Mouse (Mus musculus): Measurements from ENCODE around the gene Cd63. TPM values are rescaled to one million over a fixed set of nuclear protein-coding genes. Genes with fewer than 3 reads are reported as not detected.
A peak's percentile ranks its signal among the peaks of the same experiment; 100 is the strongest.

The Cd63 gene
- total RNA-seq, 4 experiments from 2014 or later, result 121 to 171 (median 135) TPM

DNA sequence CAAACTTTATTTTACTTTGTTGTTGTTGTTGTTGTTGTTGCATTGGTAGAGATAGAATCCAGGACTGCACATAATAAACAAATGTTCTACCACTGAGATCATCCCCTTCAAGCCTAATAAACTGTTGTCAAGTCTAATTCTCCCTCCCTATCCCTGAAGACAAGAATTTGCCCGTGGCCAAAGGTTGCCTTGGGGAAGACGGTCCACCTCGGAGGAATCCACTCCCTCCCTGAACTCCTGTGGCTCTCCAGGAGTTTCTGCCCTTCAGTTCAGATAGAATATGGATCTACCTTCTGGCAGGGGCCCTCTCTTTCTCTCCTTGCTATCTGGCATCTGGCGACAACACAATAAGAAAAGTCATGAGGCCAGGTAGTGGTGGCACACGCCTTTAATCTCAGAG is 4.0 kb downstream of the Cd63 start:
- DNase-seq (ENCODE audit: low spot score), result no peak

DNA sequence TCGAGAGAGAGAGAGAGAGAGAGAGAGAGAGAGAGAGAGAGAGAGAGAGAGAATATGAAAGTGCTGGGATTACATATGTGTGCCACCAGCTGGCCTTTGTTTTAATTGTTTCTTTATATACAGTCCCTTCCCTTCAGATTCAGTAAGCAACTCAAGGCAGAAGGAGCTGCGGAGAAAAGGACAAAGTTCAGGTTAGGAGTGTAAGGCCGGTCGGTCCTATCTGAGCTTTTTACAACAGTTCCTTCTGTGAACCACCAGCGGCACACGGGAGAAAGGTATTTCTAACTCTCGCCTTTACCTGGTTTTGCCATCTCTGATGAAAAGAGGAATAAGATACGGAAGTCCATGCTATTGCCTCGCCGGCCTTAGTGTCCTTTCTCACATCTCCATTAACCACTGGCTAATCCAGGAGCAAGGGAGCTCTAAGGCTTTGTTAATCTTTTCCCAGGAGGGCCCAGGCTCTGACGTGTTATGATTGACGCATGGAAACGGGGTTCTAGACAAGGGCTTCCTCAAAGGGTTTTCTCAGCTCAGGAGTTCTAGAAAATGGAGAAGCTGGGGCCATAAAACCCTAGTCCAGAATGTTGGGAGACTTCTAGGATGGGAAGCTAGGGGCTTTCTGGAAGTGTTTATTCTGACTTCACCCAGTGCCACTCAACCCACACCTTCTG is 8.1 kb downstream of the Cd63 start:
- DNase-seq (ENCODE audit: low spot score), result no peak

- peak; percentile 86 for DNase-seq (ENCODE audit: low spot score)
Measured at GRCm38 (mm10) chr10:128909567-128910028, 8.8 kb downstream of the Cd63 start.

GRCm38 (mm10) chr10:128910066-128910841 is 9.5 kb downstream of the Cd63 start:
- no peak for DNase-seq (ENCODE audit: low spot score)

- DNase-seq (ENCODE audit: low spot score), result no peak
Measured at GRCm38 (mm10) chr10:128911430-128911829, 10.6 kb downstream of the Cd63 start.

DNA sequence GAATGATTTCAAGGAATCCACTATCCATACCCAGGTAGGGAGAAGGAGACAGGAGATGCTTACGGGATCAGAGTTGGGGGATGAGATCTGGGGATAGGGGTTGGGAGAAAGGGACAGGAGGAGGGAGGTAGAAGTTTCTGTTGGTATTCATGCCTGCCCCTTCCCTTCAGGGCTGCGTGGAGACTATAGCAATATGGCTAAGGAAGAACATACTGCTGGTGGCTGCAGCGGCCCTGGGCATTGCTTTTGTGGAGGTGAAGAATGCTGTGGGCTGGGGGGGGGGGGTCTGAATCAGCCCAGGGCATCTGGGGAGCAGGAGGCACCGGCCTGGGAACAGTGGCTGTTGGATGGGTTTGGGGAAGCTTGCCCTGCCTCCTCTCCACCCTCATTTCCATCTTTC is 11.5 kb downstream of the Cd63 start:
- DNase-seq (ENCODE audit: low spot score), result no peak

DNA sequence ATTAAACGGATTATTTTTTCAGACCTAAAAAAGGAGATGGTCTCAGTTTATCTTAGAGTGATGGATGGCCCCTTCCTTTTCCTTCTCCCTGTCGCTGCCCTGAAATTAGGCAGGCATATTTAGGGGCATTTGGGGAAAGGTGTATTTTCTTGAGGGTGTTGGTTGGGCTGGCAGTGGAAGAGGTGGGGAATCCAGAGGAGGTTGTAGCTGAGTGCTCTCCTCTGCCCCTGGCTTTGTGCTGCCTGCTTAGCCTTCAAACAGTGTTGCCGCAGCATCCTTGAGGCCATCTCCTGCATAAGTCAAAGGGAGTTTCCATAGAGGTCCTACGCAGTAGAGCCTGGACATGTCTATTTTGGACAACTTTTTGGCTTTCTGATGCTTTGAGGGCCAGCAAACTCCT is 12.0 kb downstream of the Cd63 start:
- no peak for DNase-seq (ENCODE audit: low spot score)

GRCm38 (mm10) chr10:128913219-128913618 is 12.4 kb downstream of the Cd63 start:
- DNase-seq (ENCODE audit: low spot score), result peak; percentile 88

DNA sequence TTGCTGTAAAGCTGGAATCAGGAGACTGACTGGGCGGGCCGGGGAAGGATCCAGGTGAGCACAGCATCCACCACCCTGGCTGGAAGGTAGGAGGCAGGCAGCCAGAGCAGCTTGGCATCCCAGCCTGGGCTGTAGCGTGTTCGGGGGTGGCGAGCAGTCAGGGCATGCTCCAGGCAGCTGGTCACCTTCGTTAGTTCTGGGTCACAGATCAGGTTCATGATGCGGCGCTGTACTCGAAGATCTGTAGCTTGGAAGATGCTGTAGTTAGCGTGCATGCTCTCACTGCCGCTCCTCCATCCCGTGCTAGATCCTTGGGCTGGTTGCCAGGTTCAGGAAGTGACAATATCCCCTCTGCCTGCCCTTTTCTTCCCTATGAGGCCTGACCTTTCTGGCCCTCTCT is 12.9 kb downstream of the Cd63 start:
- DNase-seq (ENCODE audit: low spot score), result no peak

DNA sequence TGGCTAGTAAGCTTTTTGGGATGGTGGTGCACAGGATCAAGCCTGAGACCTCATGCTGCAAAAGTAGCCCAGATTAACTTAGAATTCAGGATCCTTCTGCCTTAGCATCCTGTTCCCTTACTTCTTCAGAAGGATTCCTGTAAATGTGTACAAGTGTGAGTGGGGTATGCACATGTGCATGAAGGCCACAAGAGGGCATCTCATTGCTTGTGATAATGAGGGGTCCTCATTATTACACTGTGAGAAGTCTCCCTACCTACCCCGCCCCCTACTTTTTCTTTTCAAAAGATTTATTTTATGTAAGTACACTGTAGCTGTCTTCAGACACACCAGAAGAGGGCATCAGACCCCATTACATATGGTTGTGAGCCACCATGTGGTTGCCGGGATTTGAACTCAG is 14.8 kb downstream of the Cd63 start:
- no peak for DNase-seq (ENCODE audit: low spot score)

DNA sequence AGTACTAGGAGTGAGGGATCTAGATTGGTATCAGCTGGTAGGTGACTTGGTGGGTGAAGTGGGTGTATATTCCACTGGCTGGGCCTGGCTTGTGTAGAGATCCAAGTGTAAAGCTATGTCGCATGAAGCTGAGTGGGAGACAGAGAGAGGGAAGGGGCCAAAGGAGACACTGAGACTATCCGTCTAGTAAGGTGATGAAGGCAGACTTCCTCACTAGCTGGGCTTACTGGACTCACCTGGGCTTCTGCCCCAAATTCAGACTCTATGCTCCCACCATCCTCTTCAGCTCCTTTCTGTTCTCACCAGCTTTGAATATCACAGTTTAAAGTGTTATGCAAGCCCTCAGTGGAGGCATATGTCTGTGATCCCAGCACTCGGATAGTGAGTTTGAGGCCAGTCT is 15.9 kb downstream of the Cd63 start:
- DNase-seq (ENCODE audit: low spot score), result no peak

DNA sequence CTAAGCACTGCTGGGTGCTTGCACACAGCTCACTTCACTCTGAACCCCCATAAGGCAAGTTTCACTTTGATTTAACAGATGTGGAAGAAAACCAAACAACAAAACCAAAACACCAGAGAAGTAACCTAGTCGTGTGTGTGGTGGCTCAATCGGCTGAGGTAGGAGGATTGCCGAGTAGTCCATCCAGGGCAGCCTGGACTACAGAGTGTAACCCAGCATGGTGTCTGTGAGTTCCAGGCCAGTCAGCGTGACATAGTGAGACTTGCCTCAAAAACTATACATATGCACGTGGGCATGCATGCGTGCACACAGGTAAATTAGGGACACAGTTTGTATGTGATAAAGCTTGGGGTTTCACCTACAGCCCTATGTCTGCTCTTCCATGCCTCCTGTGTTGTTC is 16.6 kb downstream of the Cd63 start:
- DNase-seq (ENCODE audit: low spot score), result no peak

GRCm38 (mm10) chr10:128918246-128918645 is 17.5 kb downstream of the Cd63 start:
- DNase-seq (ENCODE audit: low spot score), result no peak

GRCm38 (mm10) chr10:128919203-128919631 is 18.4 kb downstream of the Cd63 start:
- no peak for DNase-seq (ENCODE audit: low spot score)

- no peak for DNase-seq (ENCODE audit: low spot score)
Measured at GRCm38 (mm10) chr10:128919966-128920365, 19.2 kb downstream of the Cd63 start.

DNA sequence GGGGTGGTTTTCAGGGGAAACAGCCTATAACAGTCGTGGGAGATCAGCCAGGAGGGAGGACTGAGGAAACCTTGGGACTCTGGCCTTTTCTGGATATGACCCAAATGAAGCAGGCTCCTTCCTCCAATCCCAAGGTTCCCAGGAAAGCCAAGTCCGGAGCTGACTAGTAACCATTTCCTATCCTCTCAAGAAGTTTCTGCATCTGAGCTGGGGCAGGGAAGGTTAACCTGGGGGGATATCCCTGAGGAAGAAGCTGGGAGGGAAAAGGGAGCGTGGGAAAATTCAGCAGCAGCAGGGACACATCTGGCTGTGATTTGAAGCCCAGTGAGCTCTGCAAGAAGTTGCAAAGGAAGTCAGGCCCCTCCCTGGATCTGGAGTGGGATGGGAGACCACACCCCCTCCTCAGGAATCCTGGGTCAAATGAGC is 20.0 kb downstream of the Cd63 start:
- no peak for DNase-seq (ENCODE audit: low spot score)

DNA sequence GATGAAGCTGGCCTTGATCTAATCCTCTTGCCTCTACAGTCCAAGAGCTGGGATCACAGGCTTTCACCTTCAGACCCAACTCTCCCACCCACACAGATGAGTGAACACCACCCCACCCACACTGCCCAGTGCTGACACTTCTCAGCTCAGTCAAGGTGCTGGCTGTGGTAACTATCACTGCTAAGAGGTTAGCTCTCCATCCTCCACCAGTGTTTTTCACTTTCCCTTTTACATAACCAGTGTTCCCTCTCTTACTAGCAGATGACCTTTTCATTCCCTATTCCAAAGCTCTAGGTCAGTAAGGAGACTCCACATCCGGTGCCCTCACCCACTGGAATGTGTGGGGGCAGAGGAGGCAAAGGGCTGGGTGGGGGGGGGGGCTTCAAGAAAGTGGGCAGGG is 20.5 kb downstream of the Cd63 start:
- no peak for DNase-seq (ENCODE audit: low spot score)

DNA sequence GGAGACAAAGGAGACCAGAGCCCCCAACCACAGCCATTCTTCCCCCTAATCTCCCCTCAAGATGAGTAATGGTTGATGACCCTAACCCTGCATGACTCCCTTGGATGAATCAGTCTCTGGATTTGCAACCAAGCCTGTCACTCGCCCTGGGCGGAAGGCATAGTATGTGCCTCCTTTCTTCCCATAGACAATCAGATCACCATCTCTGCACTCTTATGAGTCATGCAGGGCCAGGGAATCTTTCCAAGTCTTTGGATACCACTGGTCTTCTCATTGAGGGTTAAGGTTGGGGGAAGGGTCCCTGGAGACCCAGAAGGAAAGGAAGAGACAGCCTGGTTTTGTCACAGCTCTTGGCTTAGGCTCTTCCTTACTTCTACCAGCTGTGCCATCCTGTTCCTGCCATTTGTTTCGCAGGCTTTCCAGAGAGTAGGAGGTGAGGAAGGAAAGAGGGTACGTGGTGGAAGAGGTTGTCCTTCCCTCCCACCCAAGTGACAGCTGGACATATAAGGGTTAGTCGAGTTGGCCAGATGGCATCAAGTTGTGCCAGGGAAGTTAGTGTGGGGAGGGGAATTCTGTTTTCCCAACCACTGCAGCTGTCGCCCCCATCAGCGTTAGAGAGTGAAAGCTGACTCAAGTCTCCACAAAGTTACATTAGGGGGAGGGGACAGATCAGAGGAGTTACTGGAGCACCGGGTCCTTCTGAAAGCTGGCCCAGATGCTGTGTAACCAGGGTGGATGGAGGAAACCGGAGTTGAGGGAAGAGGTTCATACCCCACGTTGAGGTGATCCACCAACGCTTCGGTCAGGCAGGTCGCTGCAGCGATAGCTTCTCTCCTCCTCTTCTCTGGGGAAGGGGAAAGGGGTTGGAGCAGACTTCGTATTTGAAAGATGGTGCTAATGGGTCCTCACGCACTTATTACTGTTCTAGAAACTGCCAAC is 21.4 kb downstream of the Cd63 start:
- DNase-seq (ENCODE audit: low spot score), result no peak

DNA sequence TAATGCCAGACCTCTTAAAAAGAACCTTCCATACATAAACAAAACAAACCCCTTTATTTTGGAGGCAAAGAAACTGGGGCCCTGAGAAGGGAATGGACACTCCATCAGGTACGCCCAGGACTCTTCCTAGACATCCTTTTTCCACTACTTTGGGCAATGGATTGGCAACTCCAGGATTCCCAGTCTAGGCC is 21.9 kb downstream of the Cd63 start, which contains the start of gene Rdh5:
Rdh5 (minus strand) TSS at position 67 of the 191 bp plus-strand sequence.
- DNase-seq (ENCODE audit: low spot score), result no peak

DNA sequence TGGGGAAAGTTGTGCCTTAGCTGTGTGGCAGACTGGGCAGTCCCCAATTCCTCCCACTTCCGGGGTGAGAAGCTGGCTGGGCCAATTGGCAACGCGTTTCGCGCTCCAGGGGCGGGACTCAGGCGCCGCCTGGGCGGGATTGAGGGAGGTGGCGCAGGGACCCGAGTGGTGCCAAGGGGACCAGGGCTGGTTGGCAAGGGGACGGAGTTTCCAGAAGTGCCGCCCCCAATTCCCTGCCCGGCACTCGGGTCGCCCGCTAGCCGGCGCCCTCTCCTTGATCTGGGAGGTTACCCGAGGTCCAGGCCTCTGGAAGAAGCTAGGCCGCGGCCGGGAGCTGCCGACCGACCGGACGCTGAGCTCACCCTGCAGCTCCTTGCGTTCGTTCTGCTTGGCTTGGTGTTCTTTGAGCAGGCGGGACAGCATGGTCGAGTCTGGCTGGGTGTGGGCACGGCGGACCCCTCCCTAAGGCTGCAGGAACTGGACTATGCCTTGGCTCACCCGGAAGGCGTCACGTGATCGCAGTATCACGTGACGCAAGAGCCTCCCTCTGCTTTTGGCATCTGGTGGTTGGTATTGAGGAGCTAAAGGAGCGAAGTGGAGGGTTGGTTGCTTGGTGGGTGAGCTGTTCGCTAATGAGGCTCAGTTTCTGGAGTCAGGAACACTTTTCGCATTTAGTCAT is 22.4 kb downstream of the Cd63 start:
- peak; percentile 96 for DNase-seq (ENCODE audit: low spot score)

DNA sequence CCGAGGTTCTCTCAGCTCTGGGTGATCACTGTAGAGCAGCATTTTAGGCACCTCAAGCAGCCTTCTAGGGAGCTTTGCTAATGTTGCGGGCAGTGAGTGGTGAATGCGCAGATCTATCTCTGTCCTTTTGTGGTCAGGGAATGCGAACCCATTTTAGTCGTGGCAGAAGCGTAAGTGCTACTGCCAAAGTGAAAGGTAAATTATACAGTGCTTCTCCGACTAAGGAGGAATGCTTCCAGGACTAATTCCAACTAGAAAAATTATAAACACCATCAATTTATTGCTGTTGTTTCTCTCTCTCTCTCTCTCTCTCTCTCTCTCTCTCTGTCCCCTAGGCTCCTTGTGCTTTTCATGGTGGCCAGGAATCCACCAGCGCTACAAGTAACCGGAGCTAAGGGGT is 23.1 kb downstream of the Cd63 start, which contains the start of gene Bloc1s1:
Bloc1s1 (minus strand) TSS at position 101 of the 400 bp plus-strand sequence.
- no peak for DNase-seq (ENCODE audit: low spot score)

- DNase-seq (ENCODE audit: low spot score), result no peak
Measured at GRCm38 (mm10) chr10:128928356-128928755, 27.6 kb downstream of the Cd63 start.
